Mouse (Mus musculus): ENCODE results near the gene Cd7.

GRCm38 (mm10) chr11:120990126-120990781 is 49.0 kb downstream of the Cd7 start:
- TF ChIP-seq CTCF (IDR thresholded peaks at IDR 0.05; ENCODE audit: control insufficient read depth, insufficient read depth, low read length) (no peak), POLR2A (IDR thresholded peaks at IDR 0.05; ENCODE audit: borderline replicate concordance, control insufficient read depth, low read depth, low read length) (no peak)

Measured in bone marrow, adult 2 months (tissue).